Mouse (Mus musculus) testis, adult 2 months (tissue): ENCODE measurements around the gene Cplx2.

Source experiments
- CTCF ChIP-seq: fragments of 200-500 bp; IDR thresholded peaks from 2 replicates; pipeline ENCODE4 v1.5.1; 2012; ENCODE audit warnings: low read depth, mild to moderate bottlenecking, inconsistent platforms, low read length, moderate library complexity; ENCODE audit not compliant: control insufficient read depth, insufficient read depth, insufficient replicate concordance
- POLR2A ChIP-seq: fragments of 200-500 bp; IDR thresholded peaks from 2 replicates; pipeline ENCODE4 v1.6.1; 2012; ENCODE audit warnings: low read depth, mild to moderate bottlenecking, inconsistent platforms, low read length, moderate library complexity; ENCODE audit not compliant: control insufficient read depth

DNA sequence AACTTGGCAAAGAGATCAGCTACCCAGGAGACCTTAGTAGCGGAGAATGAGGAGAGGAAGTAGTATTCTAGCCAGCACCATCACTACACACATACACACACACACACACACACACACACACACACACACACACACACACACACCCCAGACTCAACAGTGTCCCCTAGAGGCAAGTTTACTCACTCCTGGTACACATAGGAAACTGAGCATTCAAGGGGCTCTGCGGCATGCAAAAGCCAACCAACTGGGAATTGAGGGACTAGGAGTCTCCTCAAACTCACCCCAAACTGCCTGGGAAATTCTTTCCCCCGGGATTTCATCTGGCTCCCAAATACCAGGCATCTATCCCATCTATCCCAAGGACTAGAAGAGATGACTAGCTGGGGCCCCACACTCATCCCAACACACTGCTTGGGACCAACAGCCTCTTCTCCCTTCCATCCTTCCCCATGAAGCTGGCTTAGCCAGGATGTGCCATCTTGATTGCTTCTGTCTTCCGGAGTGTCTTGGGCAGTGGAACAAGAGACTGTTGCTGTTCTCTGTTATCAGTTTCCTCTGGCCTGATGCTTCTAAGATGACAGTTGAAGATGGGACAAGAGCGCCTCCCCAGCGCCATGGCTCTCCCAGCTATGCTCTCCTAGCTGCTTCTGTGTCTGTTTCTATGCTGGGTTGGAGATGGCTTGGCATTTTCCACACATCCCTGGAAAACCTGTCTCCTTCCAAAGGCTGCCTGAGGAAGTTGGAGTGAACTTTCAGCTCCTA lies 44.3 kb upstream of the Cplx2 start:
- TF ChIP-seq POLR2A, result no peak
- no peak for TF ChIP-seq CTCF
